8 mouse cellular contexts compared by ENCODE assay signal in genomic region chr7:127935028-127935722, GRCm38 (mm10). TPM values are rescaled to one million over a fixed set of nuclear protein-coding genes. Genes with fewer than 3 reads are reported as not detected.
DNase-seq lines count a peak whose midpoint lies in the region; ATAC-seq lines count a peak whose summit lies in the region.

No protein-coding gene starts in this region.

- peak overlapping the region; percentile 75 for H3K4me3 ChIP-seq in intestine, embryonic 15.5 days (replicated peaks)

- intact Hi-C loops in gastrocnemius, postnatal 36 days (cut with DNase I), result loop anchor here (5.0 kb wide), 1 partner anchor 133 kb away; the partner anchor contains the start of gene Hsd3b7
- intact Hi-C loops in left cerebral cortex, postnatal 25 days (cut with DNase I), result loop anchor here (5.0 kb wide), 1 partner anchor 163 kb away; no protein-coding TSS in a partner anchor

- no peaks in the 10 kb centered on the region for H3K36me3 ChIP-seq in intestine, embryonic 15.5 days

- ATAC-seq in intestine, embryonic 15.5 days, result peak; percentile 92

- H3K4me2 ChIP-seq in intestine, embryonic 15.5 days (replicated peaks), result peak overlapping the region; percentile 89

- peak overlapping the region; percentile 81 for H3K9ac ChIP-seq in intestine, embryonic 15.5 days

- 6% methylated on average over 32 of the region's 32 CpGs for WGBS in intestine, embryonic 15.5 days

- H3K27me3 ChIP-seq in intestine, embryonic 15.5 days (replicated peaks), result no peaks in the 10 kb centered on the region

- no peaks in the 10 kb centered on the region for H3K9me3 ChIP-seq in intestine, embryonic 15.5 days

- DNase-seq in adrenal gland, adult 8-10 months, result peak; percentile 94
- DNase-seq in embryo, embryonic 11.5 days (ENCODE audit: low read depth, low spot score), result peak; percentile 91
- DNase-seq in gastrocnemius, postnatal 36 days, result peak; percentile 95 to 96
- DNase-seq in left cerebral cortex, postnatal 25 days (ENCODE audit: low spot score in 2 of 2), result peak; percentile 95 to 97
- DNase-seq in mesoderm, embryonic 11.5 days (ENCODE audit: low read depth, low spot score), result peak; percentile 96
- DNase-seq in right cerebral cortex, postnatal 25 days, result peak; percentile 95
- peak; percentile 92 to 96 for DNase-seq in urinary bladder, postnatal 36 days (ENCODE audit: low spot score in 2 of 2)

- H3K4me1 ChIP-seq in intestine, embryonic 15.5 days (replicated peaks), result peaks cover 35% of the 10 kb centered on the region

- H3K27ac ChIP-seq in intestine, embryonic 15.5 days, result peak overlapping the region; percentile 81

RNA-seq across cellular contexts. Expression of gene Prss8, which starts 5.3 kb away (rescaled TPM):
- under 1 TPM in 1 of 4 experiments, not detected in 3; 0.16 TPM for total RNA-seq in adrenal gland, adult 8-10 months (2022)
- total RNA-seq in gastrocnemius, postnatal 36 days (2021), result not detected
- polyA plus RNA-seq in intestine, embryonic 15.5 days (2015; fragmentation: Nextera tagmentation; extraction: Ambion mirVana), result 58.5 and 67.5 TPM in 2 replicates
- under 1 TPM in 1 of 2 experiments, not detected in 1; 0.64 TPM for total RNA-seq in left cerebral cortex, postnatal 25 days (2021)

RNA-seq across cellular contexts. Expression of gene Prss36, which starts 11.3 kb away (rescaled TPM):
- 10 to 100 TPM in 2 of 4 experiments, 1 to 10 TPM in 2; 8.4 to 10.5 (median 9.6) TPM for total RNA-seq in adrenal gland, adult 8-10 months (2022)
- 1 to 10 TPM; 6.5 to 7.2 TPM for total RNA-seq in gastrocnemius, postnatal 36 days (2021)
- 8.2 and 9.6 TPM in 2 replicates for polyA plus RNA-seq in intestine, embryonic 15.5 days (2015; fragmentation: Nextera tagmentation; extraction: Ambion mirVana)
- 1 to 10 TPM; 8.0 to 9.3 TPM for total RNA-seq in left cerebral cortex, postnatal 25 days (2021)

RNA-seq across cellular contexts. Expression of gene Kat8, which starts 22.9 kb away (rescaled TPM):
- total RNA-seq in adrenal gland, adult 8-10 months (2022), result 10 to 100 TPM; 29.0 to 33.4 (median 31.1) TPM
- total RNA-seq in gastrocnemius, postnatal 36 days (2021), result 10 to 100 TPM; 20.7 to 20.9 TPM
- 31.7 and 32.3 TPM in 2 replicates for polyA plus RNA-seq in intestine, embryonic 15.5 days (2015; fragmentation: Nextera tagmentation; extraction: Ambion mirVana)
- total RNA-seq in left cerebral cortex, postnatal 25 days (2021), result 10 to 100 TPM; 28.6 to 28.7 TPM

RNA-seq across cellular contexts. Expression of gene Bckdk, which starts 31.3 kb away (rescaled TPM):
- total RNA-seq in adrenal gland, adult 8-10 months (2022), result 100 to 1,000 TPM; 108 to 147 (median 120) TPM
- 100 to 1,000 TPM; 155 TPM for total RNA-seq in gastrocnemius, postnatal 36 days (2021)
- polyA plus RNA-seq in intestine, embryonic 15.5 days (2015; fragmentation: Nextera tagmentation; extraction: Ambion mirVana), result 158 and 180 TPM in 2 replicates
- total RNA-seq in left cerebral cortex, postnatal 25 days (2021), result 10 to 100 TPM; 33.7 to 37.6 TPM

RNA-seq across cellular contexts. Expression of gene Fus, which starts 32.1 kb away (rescaled TPM):
- 100 to 1,000 TPM; 106 to 430 (median 307) TPM for total RNA-seq in adrenal gland, adult 8-10 months (2022)
- total RNA-seq in gastrocnemius, postnatal 36 days (2021), result 10 to 100 TPM; 60.9 to 92.2 TPM
- polyA plus RNA-seq in intestine, embryonic 15.5 days (2015; fragmentation: Nextera tagmentation; extraction: Ambion mirVana), result 306 and 315 TPM in 2 replicates
- total RNA-seq in left cerebral cortex, postnatal 25 days (2021), result 100 to 1,000 TPM; 270 to 316 TPM

Comparison
In these comparisons a context has a peak if more than half of its experiments do, and no peak if none do; other contexts are left out.
1. Peak in every context shown above with its lines: DNase-seq, ATAC-seq, H3K4me3 ChIP-seq and H3K27ac ChIP-seq.